Mouse (Mus musculus) embryonic facial prominence, embryonic 14.5 days (tissue): ENCODE data around the gene Map2. TPM values are rescaled to one million over a fixed set of nuclear protein-coding genes. Genes with fewer than 3 reads are reported as not detected.

ENCODE experiments used
- ATAC-seq: fragments of 200-750 bp; cut with Nextera tagmentation; 2 replicates; pipeline ENCODE4 v1.8.0; 2017; ENCODE audit warnings: low read depth, moderate number of reproducible peaks, moderate TSS enrichment
- DNase-seq: peaks from one replicate; pipeline ENCODE4 v3.0.0-alpha.2; 2015; ENCODE audit warnings: low spot score
- H3K27ac ChIP-seq: fragments of 300-500 bp; sonication (generic); replicated peaks from 2 replicates; pipeline ENCODE4 v1.5.1; 2014; ENCODE audit warnings: low read depth, mild to moderate bottlenecking, low read length, moderate library complexity
- H3K27me3 ChIP-seq: fragments of 300-500 bp; sonication (generic); replicated peaks from 2 replicates; pipeline ENCODE4 v1.6.1; 2014; ENCODE audit warnings: low read length; ENCODE audit not compliant: control insufficient read depth, insufficient read depth
- H3K36me3 ChIP-seq: fragments of 300-500 bp; sonication (generic); 2 replicates; pipeline ENCODE4 v1.6.1; 2014; ENCODE audit warnings: low read length, mixed read lengths; ENCODE audit not compliant: control insufficient read depth, insufficient read depth
- H3K4me1 ChIP-seq: fragments of 300-500 bp; sonication (generic); 2 replicates; pipeline ENCODE4 v1.6.1; 2014; ENCODE audit warnings: antibody characterized with exemption, low read length; ENCODE audit not compliant: control insufficient read depth, insufficient read depth
- H3K4me2 ChIP-seq: fragments of 300-500 bp; sonication (generic); 2 replicates; pipeline ENCODE4 v1.6.1; 2014; ENCODE audit warnings: low read depth, mild to moderate bottlenecking, low read length, moderate library complexity, mixed read lengths
- H3K4me3 ChIP-seq: fragments of 300-500 bp; sonication (generic); 2 replicates; pipeline ENCODE4 v1.5.1; 2014; ENCODE audit warnings: low read depth, mild to moderate bottlenecking, low read length
- H3K9ac ChIP-seq: fragments of 300-500 bp; sonication (generic); 2 replicates; pipeline ENCODE4 v1.6.1; 2014; ENCODE audit warnings: low read depth, mild to moderate bottlenecking, low read length, moderate library complexity, mixed read lengths
- H3K9me3 ChIP-seq: fragments of 300-500 bp; sonication (generic); 2 replicates; pipeline ENCODE4 v1.6.1; 2016; ENCODE audit warnings: low read length; ENCODE audit not compliant: control insufficient read depth
- WGBS: fragments of 180-500 bp; shearing (Covaris S2); extraction: QIAGEN DNeasy Blood & Tissue Kit; methylation state at CpG from one replicate; pipeline ENCODE4 v1.1.7; 2014; 5-methylcytosine and 5-hydroxymethylcytosine counted together
- polyA plus RNA-seq: library from polyadenylated mRNA; unstranded; fragments of >200 nt; fragmentation: Nextera tagmentation; extraction: Ambion mirVana; gene quantifications from 2 replicates; pipeline ENCODE4 v1.2.1, GENCODE M21; 2014

The Map2 gene
- polyA plus RNA-seq, 1 experiment from 2014 or later, result 19.2 TPM

- no peak overlapping the region for H3K9ac ChIP-seq
- H3K27ac ChIP-seq, result no peak overlapping the region
- H3K9me3 ChIP-seq, result no peaks in the 10 kb centered on the region
- 83% methylated on average over 6 of the region's 6 CpGs for WGBS
- ATAC-seq, result no peak
- H3K36me3 ChIP-seq, result no peaks in the 10 kb centered on the region
- H3K4me3 ChIP-seq, result no peak overlapping the region
- no peak overlapping the region for H3K4me2 ChIP-seq
- DNase-seq, result no peak
- H3K27me3 ChIP-seq, result no peaks in the 10 kb centered on the region
- H3K4me1 ChIP-seq, result no peaks in the 10 kb centered on the region
Measured at GRCm38 (mm10) chr1:66299376-66299775, 124.3 kb downstream of the Map2 start.

GRCm38 (mm10) chr1:66320378-66321135 lies 145.5 kb downstream of the Map2 start:
- H3K4me2 ChIP-seq, result no peak overlapping the region
- peak; percentile 20 for DNase-seq
- H3K9ac ChIP-seq, result no peak overlapping the region
- WGBS, result 81% methylated on average over 2 of the region's 2 CpGs
- H3K4me1 ChIP-seq, result no peaks in the 10 kb centered on the region; the same call in 1 of the 2 replicates
- no peaks in the 10 kb centered on the region for H3K27me3 ChIP-seq
- H3K27ac ChIP-seq, result no peak overlapping the region
- H3K4me3 ChIP-seq, result no peak overlapping the region
- no peaks in the 10 kb centered on the region for H3K36me3 ChIP-seq
- H3K9me3 ChIP-seq, result no peaks in the 10 kb centered on the region
- 0 out of 2 replicates have a peak, but pooled peaks have one; percentile 16 for ATAC-seq

- DNase-seq, result no peak
- H3K27me3 ChIP-seq, result no peaks in the 10 kb centered on the region
- WGBS, result 31% methylated on average over 1 of the region's 1 CpGs
Measured at GRCm38 (mm10) chr1:66321136-66321502, 146.0 kb downstream of the Map2 start.

GRCm38 (mm10) chr1:66321631-66322142 lies 146.6 kb downstream of the Map2 start:
- H3K9me3 ChIP-seq, result no peaks in the 10 kb centered on the region
- no peaks in the 10 kb centered on the region for H3K36me3 ChIP-seq
- peak overlapping the region; percentile 12 for H3K4me3 ChIP-seq
- no peaks in the 10 kb centered on the region for H3K27me3 ChIP-seq
- H3K27ac ChIP-seq, result no peak overlapping the region; the same call in 1 of the 2 replicates
- no peaks in the 10 kb centered on the region; the same call in 1 of the 2 replicates for H3K4me1 ChIP-seq
- DNase-seq (peak; percentile 43), ATAC-seq (peak; percentile 78)
- 33% methylated on average over 15 of the region's 15 CpGs for WGBS
- H3K9ac ChIP-seq, result 0 out of 2 replicates have a peak overlapping the region, but pooled peaks have one; percentile 12
- H3K4me2 ChIP-seq, result peak overlapping the region; percentile 38

More at GRCm38 (mm10) chr1:66321136-66321502, 146.0 kb downstream of the Map2 start:
- Histone ChIP-seq H3K36me3 (no peaks in the 10 kb centered on the region), H3K4me2 (no peak overlapping the region), H3K4me1 (no peaks in the 10 kb centered on the region; the same call in 1 of the 2 replicates), H3K27ac (no peak overlapping the region), H3K9me3 (no peaks in the 10 kb centered on the region), H3K9ac (no peak overlapping the region), H3K4me3 (no peak overlapping the region)
- ATAC-seq, result no peak

- H3K27ac ChIP-seq, result no peak overlapping the region
- no peaks in the 10 kb centered on the region for H3K27me3 ChIP-seq
- WGBS, result 84% methylated on average over 9 of the region's 9 CpGs
- ATAC-seq, result no peak
- no peak for DNase-seq
- no peaks in the 10 kb centered on the region for H3K36me3 ChIP-seq
- H3K4me2 ChIP-seq, result no peak overlapping the region
- H3K4me3 ChIP-seq, result no peak overlapping the region
- no peaks in the 10 kb centered on the region for H3K9me3 ChIP-seq
- H3K4me1 ChIP-seq, result no peaks in the 10 kb centered on the region; the same call in 1 of the 2 replicates
- no peak overlapping the region for H3K9ac ChIP-seq
Measured at GRCm38 (mm10) chr1:66323461-66323860, 148.4 kb downstream of the Map2 start.

GRCm38 (mm10) chr1:66324951-66325350 lies 149.9 kb downstream of the Map2 start:
- H3K27me3 ChIP-seq, result no peaks in the 10 kb centered on the region
- H3K9ac ChIP-seq, result no peak overlapping the region
- no peak for ATAC-seq

GRCm38 (mm10) chr1:66328996-66329395 lies 153.9 kb downstream of the Map2 start:
- Histone ChIP-seq H3K4me1 (no peaks in the 10 kb centered on the region), H3K9ac (no peak overlapping the region), H3K27me3 (no peaks in the 10 kb centered on the region), H3K4me2 (no peak overlapping the region), H3K36me3 (no peaks in the 10 kb centered on the region), H3K9me3 (no peaks in the 10 kb centered on the region), H3K27ac (no peak overlapping the region), H3K4me3 (no peak overlapping the region)
- DNase-seq (no peak), ATAC-seq (no peak)
- 34% methylated on average over 6 of the region's 6 CpGs for WGBS

More at GRCm38 (mm10) chr1:66324951-66325350, 149.9 kb downstream of the Map2 start:
- H3K4me1 ChIP-seq, result no peaks in the 10 kb centered on the region; the same call in 1 of the 2 replicates
- no peaks in the 10 kb centered on the region for H3K36me3 ChIP-seq
- H3K4me2 ChIP-seq, result no peak overlapping the region
- H3K27ac ChIP-seq, result no peak overlapping the region
- H3K4me3 ChIP-seq, result no peak overlapping the region
- no peaks in the 10 kb centered on the region for H3K9me3 ChIP-seq
- DNase-seq, result no peak

GRCm38 (mm10) chr1:66329534-66329933 lies 154.5 kb downstream of the Map2 start:
- Histone ChIP-seq H3K4me2 (no peak overlapping the region), H3K27ac (no peak overlapping the region), H3K36me3 (no peaks in the 10 kb centered on the region), H3K9ac (no peak overlapping the region), H3K9me3 (no peaks in the 10 kb centered on the region), H3K4me1 (no peaks in the 10 kb centered on the region), H3K27me3 (no peaks in the 10 kb centered on the region), H3K4me3 (no peak overlapping the region)
- DNase-seq, result no peak
- ATAC-seq, result no peak
